Mouse (Mus musculus): ENCODE measurements around the gene Cdx2. TPM values are rescaled to one million over a fixed set of nuclear protein-coding genes. Genes with fewer than 3 reads are reported as not detected.

The Cdx2 gene
- polyA plus RNA-seq, 1 experiment from 2014 or later: not detected

- no peaks in the 10 kb centered on the region for H3K9me3 ChIP-seq (replicated peaks)
- H3K4me1 ChIP-seq (replicated peaks): no peaks in the 10 kb centered on the region
- no peaks in the 10 kb centered on the region for H3K36me3 ChIP-seq
- 65% methylated on average over 9 of the region's 9 CpGs for WGBS
- no peak overlapping the region for H3K4me2 ChIP-seq
- H3K27ac ChIP-seq (ENCODE audit: poor library complexity, severe bottlenecking): no peak overlapping the region
- H3K27me3 ChIP-seq (replicated peaks): no peaks in the 10 kb centered on the region
- no peak for ATAC-seq (ENCODE audit: insufficient number of reproducible peaks, low FRiP score)
- no peak overlapping the region for H3K9ac ChIP-seq
- no peak overlapping the region for H3K4me3 ChIP-seq
Observed at GRCm38 (mm10) chr5:147338967-147339366, 31.9 kb upstream of the Cdx2 start.

- Histone ChIP-seq H3K9ac (no peak overlapping the region), H3K27ac (ENCODE audit: poor library complexity, severe bottlenecking) (no peak overlapping the region), H3K4me1 (replicated peaks) (0 out of 2 replicates have a peak, but pooled peaks cover 6% of the 10 kb centered on the region), H3K4me2 (no peak overlapping the region; the same call in 1 of the 2 replicates), H3K36me3 (no peaks in the 10 kb centered on the region), H3K9me3 (replicated peaks) (peaks cover under 1% of the 10 kb centered on the region; the same call in 1 of the 2 replicates), H3K27me3 (replicated peaks) (peaks cover 8% of the 10 kb centered on the region), H3K4me3 (no peak overlapping the region)
- 27% methylated on average over 7 of the region's 7 CpGs for WGBS
- ATAC-seq (ENCODE audit: insufficient number of reproducible peaks, low FRiP score): no peak
Observed at GRCm38 (mm10) chr5:147332711-147333110, 25.6 kb upstream of the Cdx2 start.

DNA sequence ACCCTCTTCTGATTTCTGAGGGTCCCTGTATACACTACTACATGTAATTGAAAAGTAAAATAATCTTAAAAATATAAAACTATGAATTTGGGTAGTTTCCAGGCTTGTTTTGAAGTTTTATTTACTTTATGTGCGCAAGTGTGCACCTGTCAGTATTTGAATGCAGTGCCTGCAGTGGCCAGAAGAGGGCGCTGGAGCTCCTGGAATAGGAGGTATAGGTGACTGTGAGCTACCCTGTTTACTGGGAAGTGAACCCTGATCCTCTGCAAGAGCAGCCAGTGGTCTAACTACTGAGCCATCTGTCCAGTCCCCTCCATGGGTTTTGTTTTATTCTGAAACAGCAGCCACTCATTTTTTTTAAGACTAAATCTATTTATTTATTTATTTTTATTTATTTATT is 24.5 kb upstream of the Cdx2 start:
- WGBS: 45% methylated on average over 2 of the region's 2 CpGs
- H3K4me2 ChIP-seq: no peak overlapping the region
- peaks cover 8% of the 10 kb centered on the region for H3K27me3 ChIP-seq (replicated peaks)
- no peak for ATAC-seq (ENCODE audit: insufficient number of reproducible peaks, low FRiP score)
- H3K36me3 ChIP-seq: no peaks in the 10 kb centered on the region
- H3K27ac ChIP-seq (ENCODE audit: poor library complexity, severe bottlenecking): no peak overlapping the region
- 0 out of 2 replicates have a peak, but pooled peaks cover 6% of the 10 kb centered on the region for H3K4me1 ChIP-seq (replicated peaks)
- no peak overlapping the region for H3K4me3 ChIP-seq
- no peak overlapping the region for H3K9ac ChIP-seq
- H3K9me3 ChIP-seq (replicated peaks): peaks cover 3% of the 10 kb centered on the region; the same call in 1 of the 2 replicates

- peaks cover 8% of the 10 kb centered on the region for H3K27me3 ChIP-seq (replicated peaks)
- no peak for ATAC-seq (ENCODE audit: insufficient number of reproducible peaks, low FRiP score)
- 0 out of 2 replicates have a peak, but pooled peaks cover 6% of the 10 kb centered on the region for H3K4me1 ChIP-seq (replicated peaks)
- no peaks in the 10 kb centered on the region for H3K36me3 ChIP-seq
- H3K4me3 ChIP-seq: no peak overlapping the region
- no peak overlapping the region for H3K4me2 ChIP-seq
- no peak overlapping the region for H3K9ac ChIP-seq
- peaks cover 3% of the 10 kb centered on the region; the same call in 1 of the 2 replicates for H3K9me3 ChIP-seq (replicated peaks)
- no peak overlapping the region for H3K27ac ChIP-seq (ENCODE audit: poor library complexity, severe bottlenecking)
- 79% methylated on average over 11 of the region's 11 CpGs for WGBS
Observed at GRCm38 (mm10) chr5:147329946-147330345, 22.9 kb upstream of the Cdx2 start.

DNA sequence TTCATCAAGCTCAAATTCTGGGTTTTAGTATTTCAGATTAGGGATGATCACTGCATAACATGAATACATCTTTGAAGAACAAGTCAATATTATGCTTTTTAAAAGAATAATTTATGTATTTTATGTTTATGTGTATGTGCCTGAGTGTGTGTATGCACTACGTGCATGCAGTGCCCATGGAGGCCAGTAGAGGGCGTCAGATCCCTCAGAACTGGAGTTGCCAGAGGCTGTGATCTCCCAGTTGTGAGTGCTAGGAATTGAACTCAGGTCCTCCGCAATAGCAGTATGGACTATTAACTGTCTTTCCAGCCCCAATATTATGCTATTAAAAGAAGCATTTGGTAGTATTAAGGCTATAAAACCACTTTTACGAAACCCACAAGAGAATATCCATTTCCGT is 20.6 kb upstream of the Cdx2 start:
- no peak for ATAC-seq (ENCODE audit: insufficient number of reproducible peaks, low FRiP score)
- no peaks in the 10 kb centered on the region for H3K36me3 ChIP-seq
- WGBS: 82% methylated on average over 5 of the region's 5 CpGs
- no peak overlapping the region for H3K4me3 ChIP-seq
- peaks cover 16% of the 10 kb centered on the region for H3K27me3 ChIP-seq (replicated peaks)
- no peak overlapping the region for H3K4me2 ChIP-seq
- H3K9ac ChIP-seq: no peak overlapping the region
- H3K4me1 ChIP-seq (replicated peaks): 0 out of 2 replicates have a peak, but pooled peaks cover 3% of the 10 kb centered on the region
- peaks cover 3% of the 10 kb centered on the region; the same call in 1 of the 2 replicates for H3K9me3 ChIP-seq (replicated peaks)
- H3K27ac ChIP-seq (ENCODE audit: poor library complexity, severe bottlenecking): no peak overlapping the region

DNA sequence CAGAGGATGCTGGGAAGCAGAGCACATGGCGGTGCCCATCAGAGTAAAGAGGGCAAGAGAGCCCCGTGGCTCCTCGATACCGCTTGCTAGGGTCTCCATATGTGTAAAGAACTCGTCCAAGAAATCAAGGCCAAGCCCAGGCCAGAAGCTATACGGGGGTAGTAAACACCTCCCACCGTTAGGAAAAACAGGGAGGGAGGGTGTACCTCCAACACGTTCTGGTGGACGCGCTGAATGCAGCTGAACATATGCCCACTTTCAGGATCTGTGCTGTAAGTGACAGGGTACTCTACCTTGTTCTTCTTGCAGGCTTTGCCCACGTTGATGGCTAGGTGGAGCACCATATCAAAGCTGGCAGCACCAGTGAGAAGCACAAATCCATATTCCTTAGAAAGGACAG is 18.9 kb upstream of the Cdx2 start:
- Histone ChIP-seq H3K27me3 (replicated peaks) (peaks cover 31% of the 10 kb centered on the region), H3K9ac (no peak overlapping the region), H3K4me3 (no peak overlapping the region), H3K4me2 (no peak overlapping the region), H3K27ac (ENCODE audit: poor library complexity, severe bottlenecking) (no peak overlapping the region), H3K36me3 (no peaks in the 10 kb centered on the region), H3K9me3 (replicated peaks) (peaks cover 3% of the 10 kb centered on the region; the same call in 1 of the 2 replicates), H3K4me1 (replicated peaks) (0 out of 2 replicates have a peak, but pooled peaks cover 3% of the 10 kb centered on the region)
- ATAC-seq (ENCODE audit: insufficient number of reproducible peaks, low FRiP score): no peak
- 74% methylated on average over 11 of the region's 11 CpGs for WGBS

DNA sequence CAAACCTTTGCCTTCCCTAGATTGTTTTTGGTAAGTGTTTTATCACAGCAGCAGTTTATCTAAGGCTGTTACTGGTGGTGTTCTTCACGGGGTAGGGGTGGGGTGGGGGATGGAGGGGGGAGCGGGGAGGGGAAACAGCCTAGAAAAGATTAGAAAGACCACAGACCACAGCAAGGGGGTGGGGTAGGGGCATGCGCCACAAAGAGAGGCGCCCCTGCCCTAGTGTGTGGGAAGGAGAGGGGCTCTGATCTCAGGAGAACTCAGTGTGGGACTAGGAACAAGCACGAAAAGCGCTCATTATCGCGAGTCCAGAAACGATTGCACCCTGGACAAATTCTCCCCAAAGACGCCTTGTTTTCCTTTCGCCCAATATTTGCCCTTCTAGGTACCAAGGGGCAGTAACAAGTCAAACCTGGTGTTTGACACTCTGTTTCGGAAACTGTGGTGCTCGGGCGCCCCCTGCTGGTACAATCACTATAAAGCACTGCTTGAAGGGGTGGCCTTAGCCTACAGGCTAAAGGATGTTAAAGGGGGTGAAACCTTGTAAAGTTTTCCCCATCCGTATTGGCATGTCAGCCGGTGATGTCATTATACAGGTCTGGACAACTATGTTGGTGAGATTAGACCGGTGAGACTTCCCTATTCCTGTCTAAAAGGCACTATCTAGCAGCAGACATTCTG is 16.3 kb upstream of the Cdx2 start:
- Histone ChIP-seq H3K27ac (ENCODE audit: poor library complexity, severe bottlenecking) (no peak overlapping the region), H3K36me3 (no peaks in the 10 kb centered on the region)

GRCm38 (mm10) chr5:147322183-147322582 is 15.1 kb upstream of the Cdx2 start, which contains the start of gene Urad:
Gene Urad, minus strand, starts transcription at chr5:147322440.
- H3K4me2 ChIP-seq: no peak within 1 kb of the TSS
- H3K9me3 ChIP-seq (replicated peaks): no peaks in the 10 kb centered on the region
- no peaks in the 10 kb centered on the region for H3K36me3 ChIP-seq
- no peak within 1 kb of the TSS for H3K4me3 ChIP-seq
- no peak within 1 kb of the TSS for H3K27ac ChIP-seq (ENCODE audit: poor library complexity, severe bottlenecking)
- no peak for ATAC-seq (ENCODE audit: insufficient number of reproducible peaks, low FRiP score)
- no peak within 1 kb of the TSS for H3K9ac ChIP-seq
- WGBS: 66% methylated on average over 8 of the region's 8 CpGs
- H3K4me1 ChIP-seq (replicated peaks): 0 out of 2 replicates have a peak, but pooled peaks cover 3% of the 10 kb centered on the region
- peaks cover 56% of the 10 kb centered on the region for H3K27me3 ChIP-seq (replicated peaks)

More for the DNA sequence above, 16.3 kb upstream of the Cdx2 start:
- H3K4me1 ChIP-seq (replicated peaks): 0 out of 2 replicates have a peak, but pooled peaks cover 3% of the 10 kb centered on the region
- ATAC-seq (ENCODE audit: insufficient number of reproducible peaks, low FRiP score): no peak
- peaks cover 44% of the 10 kb centered on the region for H3K27me3 ChIP-seq (replicated peaks)
- H3K9me3 ChIP-seq (replicated peaks): peaks cover 3% of the 10 kb centered on the region; the same call in 1 of the 2 replicates
- WGBS: 9% methylated on average over 17 of the region's 17 CpGs
- no peak overlapping the region for H3K4me2 ChIP-seq
- no peak overlapping the region for H3K9ac ChIP-seq
- H3K4me3 ChIP-seq: no peak overlapping the region

GRCm38 (mm10) chr5:147319653-147320052 is 12.6 kb upstream of the Cdx2 start:
- Histone ChIP-seq H3K36me3 (no peaks in the 10 kb centered on the region), H3K27me3 (replicated peaks) (peaks cover 81% of the 10 kb centered on the region), H3K4me1 (replicated peaks) (peaks cover 13% of the 10 kb centered on the region), H3K27ac (ENCODE audit: poor library complexity, severe bottlenecking) (no peak overlapping the region), H3K9me3 (replicated peaks) (no peaks in the 10 kb centered on the region), H3K4me3 (no peak overlapping the region), H3K9ac (no peak overlapping the region), H3K4me2 (no peak overlapping the region)
- ATAC-seq (ENCODE audit: insufficient number of reproducible peaks, low FRiP score): no peak

DNA sequence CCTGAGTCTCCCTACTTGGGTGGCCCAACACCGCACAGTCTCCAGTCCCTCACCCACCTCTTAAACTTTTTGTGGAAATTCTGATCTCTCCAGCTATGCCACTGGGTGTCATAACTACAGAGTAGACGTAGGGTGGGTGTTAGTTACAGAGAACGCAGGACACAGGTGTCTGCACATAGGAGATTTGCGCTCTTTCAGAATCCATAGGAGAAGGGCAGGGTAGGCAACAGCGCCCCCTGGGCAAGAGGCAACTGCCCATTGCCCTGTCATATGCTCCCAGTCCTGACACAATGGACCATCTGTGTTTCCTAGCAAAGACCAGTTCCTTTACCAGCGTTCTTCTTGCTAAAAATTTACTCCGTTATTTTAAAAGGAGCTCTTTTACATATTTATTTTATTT is 10.9 kb upstream of the Cdx2 start:
- H3K4me1 ChIP-seq (replicated peaks): peaks cover 10% of the 10 kb centered on the region
- H3K4me2 ChIP-seq: no peak overlapping the region
- 26% methylated on average over 7 of the region's 7 CpGs for WGBS
- no peaks in the 10 kb centered on the region for H3K36me3 ChIP-seq
- no peak overlapping the region for H3K4me3 ChIP-seq
- ATAC-seq (ENCODE audit: insufficient number of reproducible peaks, low FRiP score): no peak
- no peak overlapping the region for H3K27ac ChIP-seq (ENCODE audit: poor library complexity, severe bottlenecking)
- H3K27me3 ChIP-seq (replicated peaks): peaks cover 94% of the 10 kb centered on the region
- no peak overlapping the region for H3K9ac ChIP-seq
- H3K9me3 ChIP-seq (replicated peaks): no peaks in the 10 kb centered on the region

GRCm38 (mm10) chr5:147317321-147317720 is 10.3 kb upstream of the Cdx2 start:
- Histone ChIP-seq H3K9ac (no peak overlapping the region), H3K4me3 (no peak overlapping the region), H3K27ac (ENCODE audit: poor library complexity, severe bottlenecking) (no peak overlapping the region), H3K9me3 (replicated peaks) (no peaks in the 10 kb centered on the region), H3K4me1 (replicated peaks) (peaks cover 10% of the 10 kb centered on the region), H3K4me2 (no peak overlapping the region), H3K27me3 (replicated peaks) (peaks cover 94% of the 10 kb centered on the region), H3K36me3 (no peaks in the 10 kb centered on the region)
- no peak for ATAC-seq (ENCODE audit: insufficient number of reproducible peaks, low FRiP score)
- WGBS: 9% methylated on average over 7 of the region's 7 CpGs

Data from heart, embryonic 12.5 days (tissue).